Mouse (Mus musculus) liver, postnatal 0 days (tissue): ENCODE measurements at regions not wholly inside any gene's neighbourhood (a gene's known extent, or its start where the extent isn't known, plus 50 kb on each side); places are given as distances from the start of the nearest gene placed in this dataset.

Experiments
- ATAC-seq: fragments of 200-750 bp; cut with Nextera tagmentation; 2 replicates; pipeline ENCODE4 v1.8.0; 2017; ENCODE audit warnings: mild to moderate bottlenecking, moderate library complexity
- DNase-seq: peaks from one replicate; pipeline ENCODE4 v3.0.0-alpha.2; 2016
- H3K27ac ChIP-seq: fragments of 300-500 bp; sonication (generic); 2 replicates; pipeline ENCODE4 v1.5.1; 2014; ENCODE audit warnings: antibody characterized with exemption, moderate library complexity, mild to moderate bottlenecking, low read depth
- H3K27me3 ChIP-seq: fragments of 300-500 bp; sonication (generic); 2 replicates; pipeline ENCODE4 v1.6.1; 2014; ENCODE audit warnings: low read length, control low read depth, mixed read lengths; ENCODE audit not compliant: insufficient read depth
- H3K36me3 ChIP-seq: fragments of 300-500 bp; sonication (generic); replicated peaks from 2 replicates; pipeline ENCODE4 v1.6.1; 2014; ENCODE audit warnings: mild to moderate bottlenecking, control low read depth, low read length, moderate library complexity, mixed read lengths; ENCODE audit not compliant: insufficient read depth
- H3K4me1 ChIP-seq: fragments of 300-500 bp; sonication (generic); 2 replicates; pipeline ENCODE4 v1.6.1; 2014; ENCODE audit warnings: antibody characterized with exemption, mild to moderate bottlenecking, control low read depth; ENCODE audit not compliant: insufficient read depth
- H3K4me2 ChIP-seq: fragments of 300-500 bp; sonication (generic); 2 replicates; pipeline ENCODE4 v1.6.1; 2014; ENCODE audit warnings: low read depth, mild to moderate bottlenecking, low read length, moderate library complexity, mixed read lengths
- H3K4me3 ChIP-seq: fragments of 300-500 bp; sonication (generic); 2 replicates; pipeline ENCODE4 v1.5.1; 2014; ENCODE audit warnings: low read depth, low read length
- H3K9ac ChIP-seq: fragments of 300-500 bp; sonication (generic); replicated peaks from 2 replicates; pipeline ENCODE4 v1.6.1; 2014; ENCODE audit warnings: mild to moderate bottlenecking, moderate library complexity
- H3K9me3 ChIP-seq: fragments of 300-500 bp; sonication (generic); 2 replicates; pipeline ENCODE4 v1.6.1; 2016; ENCODE audit warnings: mild to moderate bottlenecking, control low read depth, low read length, mixed read lengths
- CTCF ChIP-seq: sonication (generic); IDR thresholded peaks from 2 replicates; pipeline ENCODE4 v1.5.1; 2016; ENCODE audit warnings: antibody characterized with exemption, low read depth
- EP300 ChIP-seq: IDR thresholded peaks from 2 replicates; pipeline ENCODE4 v1.6.1; 2016; ENCODE audit warnings: antibody characterized with exemption, low read depth, mild to moderate bottlenecking
- WGBS: fragments of 180-500 bp; shearing (Covaris S2); extraction: QIAGEN DNeasy Blood & Tissue Kit; methylation state at CpG from one replicate; pipeline ENCODE4 v1.1.7; 2014; ENCODE audit not compliant: insufficient replicate concordance; 5-methylcytosine and 5-hydroxymethylcytosine counted together

DNA sequence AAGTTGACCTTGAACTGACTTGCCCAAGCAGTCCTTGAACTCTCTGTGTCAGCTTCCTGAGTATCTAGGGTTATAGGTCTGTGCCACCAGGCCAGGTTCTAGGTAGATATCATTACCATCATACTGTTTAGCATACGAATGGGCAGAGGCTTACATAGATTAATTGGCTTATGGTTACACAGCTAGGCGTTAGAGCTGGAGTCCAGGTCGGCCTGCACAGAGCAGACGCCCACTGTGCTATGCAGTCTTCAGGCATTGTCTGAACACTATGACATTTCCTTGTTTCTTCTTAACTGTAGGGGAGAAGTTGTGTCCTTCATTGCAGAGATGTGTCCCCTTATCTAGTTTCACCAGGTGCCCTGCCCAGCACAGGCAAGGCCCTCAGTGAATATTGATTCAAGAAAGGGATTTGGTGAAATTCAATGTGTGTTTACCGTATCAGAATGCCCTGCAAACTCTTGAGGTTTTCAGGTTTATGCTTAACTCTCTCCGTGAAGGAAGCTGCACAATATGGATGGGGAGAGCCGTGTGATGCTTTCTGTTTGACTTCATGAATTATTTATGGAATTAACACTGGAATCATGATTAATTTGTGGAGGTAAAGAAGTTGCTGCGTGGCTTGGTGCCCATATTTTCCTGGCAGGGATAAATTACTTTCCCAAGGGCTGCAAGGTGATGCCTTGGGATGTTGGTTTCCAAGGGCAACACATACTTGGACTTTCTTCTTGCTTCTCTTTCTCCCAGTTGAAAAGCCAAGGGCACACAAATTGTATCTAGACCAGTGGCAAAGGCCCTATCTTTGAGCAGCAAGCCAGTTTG, 78.7 kb upstream of the Pcdh8 start:
- no peaks in the 10 kb centered on the region for H3K27me3 ChIP-seq
- H3K27ac ChIP-seq = no peak overlapping the region
- no peak for DNase-seq
- no peak overlapping the region for H3K4me2 ChIP-seq
- no peak overlapping the region for H3K4me3 ChIP-seq
- ATAC-seq = no peak
- no peaks in the 10 kb centered on the region for H3K36me3 ChIP-seq
- H3K9me3 ChIP-seq = no peaks in the 10 kb centered on the region
- no peaks in the 10 kb centered on the region for H3K4me1 ChIP-seq
- TF ChIP-seq EP300 = no peak
- TF ChIP-seq CTCF = no peak
- 72% methylated on average over 8 of the region's 8 CpGs for WGBS
- no peak overlapping the region for H3K9ac ChIP-seq

GRCm38 (mm10) chr14:79848116-79848515, 77.0 kb upstream of the Pcdh8 start:
- WGBS = 82% methylated on average over 4 of the region's 4 CpGs
- H3K4me1 ChIP-seq = no peaks in the 10 kb centered on the region
- H3K4me2 ChIP-seq = no peak overlapping the region
- DNase-seq (no peak), ATAC-seq (no peak)
- no peak overlapping the region for H3K9ac ChIP-seq
- H3K36me3 ChIP-seq = no peaks in the 10 kb centered on the region
- H3K27ac ChIP-seq = no peak overlapping the region
- no peak overlapping the region for H3K4me3 ChIP-seq
- H3K27me3 ChIP-seq = no peaks in the 10 kb centered on the region
- no peak for TF ChIP-seq CTCF
- no peak for TF ChIP-seq EP300
- no peaks in the 10 kb centered on the region for H3K9me3 ChIP-seq

- TF ChIP-seq CTCF = no peak
- TF ChIP-seq EP300 = no peak
- no peak for ATAC-seq
These were observed 73.2 kb upstream of the Pcdh8 start for GRCm38 (mm10) chr14:79844306-79844705.

GRCm38 (mm10) chr14:79843135-79843550, 72.0 kb upstream of the Pcdh8 start:
- H3K4me3 ChIP-seq = no peak overlapping the region
- H3K4me1 ChIP-seq = no peaks in the 10 kb centered on the region
- H3K27ac ChIP-seq = no peak overlapping the region
- no peak overlapping the region for H3K4me2 ChIP-seq
- TF ChIP-seq EP300 = no peak
- 0 out of 2 replicates have a peak, but pooled peaks have one; percentile 14 for TF ChIP-seq CTCF
- 17% methylated on average over 13 of the region's 13 CpGs for WGBS
- DNase-seq = no peak
- no peak overlapping the region for H3K9ac ChIP-seq
- no peaks in the 10 kb centered on the region for H3K27me3 ChIP-seq
- no peaks in the 10 kb centered on the region for H3K9me3 ChIP-seq
- H3K36me3 ChIP-seq = no peaks in the 10 kb centered on the region
- ATAC-seq = no peak

More at GRCm38 (mm10) chr14:79844306-79844705, 73.2 kb upstream of the Pcdh8 start:
- no peak for DNase-seq
- H3K4me1 ChIP-seq = no peaks in the 10 kb centered on the region
- no peak overlapping the region for H3K9ac ChIP-seq
- H3K27ac ChIP-seq = no peak overlapping the region
- no peak overlapping the region for H3K4me2 ChIP-seq
- no peaks in the 10 kb centered on the region for H3K36me3 ChIP-seq
- H3K27me3 ChIP-seq = no peaks in the 10 kb centered on the region
- H3K9me3 ChIP-seq = no peaks in the 10 kb centered on the region
- 80% methylated on average over 5 of the region's 5 CpGs for WGBS
- H3K4me3 ChIP-seq = no peak overlapping the region

GRCm38 (mm10) chr14:79842734-79843133, 71.6 kb upstream of the Pcdh8 start:
- H3K9me3 ChIP-seq = no peaks in the 10 kb centered on the region
- no peaks in the 10 kb centered on the region for H3K27me3 ChIP-seq
- no peak overlapping the region for H3K27ac ChIP-seq
- H3K36me3 ChIP-seq = no peaks in the 10 kb centered on the region
- no peak overlapping the region for H3K9ac ChIP-seq
- H3K4me2 ChIP-seq = no peak overlapping the region
- TF ChIP-seq EP300 = no peak
- TF ChIP-seq CTCF = no peak
- WGBS = 45% methylated on average over 3 of the region's 3 CpGs
- no peak for DNase-seq
- H3K4me1 ChIP-seq = no peaks in the 10 kb centered on the region
- ATAC-seq = no peak
- H3K4me3 ChIP-seq = no peak overlapping the region

- WGBS = 81% methylated on average over 5 of the region's 5 CpGs
- ATAC-seq (no peak), DNase-seq (no peak)
- no peaks in the 10 kb centered on the region for H3K36me3 ChIP-seq
- no peak overlapping the region for H3K4me3 ChIP-seq
- no peak overlapping the region for H3K4me2 ChIP-seq
- no peaks in the 10 kb centered on the region for H3K9me3 ChIP-seq
- no peaks in the 10 kb centered on the region for H3K4me1 ChIP-seq
- no peak overlapping the region for H3K27ac ChIP-seq
- no peaks in the 10 kb centered on the region for H3K27me3 ChIP-seq
- H3K9ac ChIP-seq = no peak overlapping the region
- TF ChIP-seq CTCF = no peak
- TF ChIP-seq EP300 = no peak
These were observed 66.0 kb upstream of the Pcdh8 start for GRCm38 (mm10) chr14:79837101-79837500.
